Mouse (Mus musculus) kidney, adult 2 months (tissue): ENCODE measurements around the gene Atp2c1. TPM values are rescaled to one million over a fixed set of nuclear protein-coding genes. Genes with fewer than 3 reads are reported as not detected.

Experiments used
- DNase-seq: peaks from one replicate; pipeline ENCODE4 v3.0.0; 2021
- H3K27ac ChIP-seq: fragments of 200-500 bp; 2 replicates; pipeline ENCODE4 v1.5.1; 2012; ENCODE audit warnings: low read depth, low read length, control low read depth, inconsistent platforms; ENCODE audit not compliant: insufficient read depth
- H3K27me3 ChIP-seq: fragments of 200-500 bp; replicated peaks from 2 replicates; pipeline ENCODE4 v1.6.1; 2012; ENCODE audit warnings: mild to moderate bottlenecking, moderate library complexity, low read length, inconsistent platforms; ENCODE audit not compliant: control insufficient read depth, insufficient read depth
- H3K36me3 ChIP-seq: fragments of 200-500 bp; 2 replicates; pipeline ENCODE4 v1.6.1; 2012; ENCODE audit warnings: mild to moderate bottlenecking, moderate library complexity, low read length, inconsistent platforms; ENCODE audit not compliant: control insufficient read depth, insufficient read depth
- H3K4me1 ChIP-seq: fragments of 200-500 bp; 2 replicates; pipeline ENCODE4 v1.6.1; 2011; ENCODE audit warnings: low read length; ENCODE audit not compliant: control insufficient read depth, insufficient read depth
- H3K4me3 ChIP-seq: fragments of 200-500 bp; 2 replicates; pipeline ENCODE4 v1.5.1; 2011; ENCODE audit warnings: mild to moderate bottlenecking, low read depth, low read length, control low read depth; ENCODE audit not compliant: insufficient read depth
- CTCF ChIP-seq: fragments of 200-500 bp; conservative IDR thresholded peaks from 2 replicates; pipeline ENCODE4 v1.5.1; 2011; ENCODE audit warnings: low read depth, mild to moderate bottlenecking, control low read depth, low read length, moderate library complexity, mixed read lengths; ENCODE audit not compliant: insufficient read depth, insufficient read length
- POLR2A ChIP-seq: fragments of 200-500 bp; IDR thresholded peaks from one replicate; pipeline ENCODE4 v1.6.1; 2011; ENCODE audit warnings: low read depth, low read length, control low read depth
- WGBS: fragments of 180-500 bp; shearing (Covaris S2); methylation state at CpG from one replicate; pipeline ENCODE4 v1.1.7; 2018; 5-methylcytosine and 5-hydroxymethylcytosine counted together
- polyA plus RNA-seq: library from polyadenylated mRNA; depleted of rRNA; stranded (reverse); fragments of >200 nt; gene quantifications from 2 replicates; pipeline ENCODE4 v1.2.3, GENCODE M21; 2012

Gene Atp2c1
- polyA plus RNA-seq, 1 experiment = 59.9 TPM

DNA sequence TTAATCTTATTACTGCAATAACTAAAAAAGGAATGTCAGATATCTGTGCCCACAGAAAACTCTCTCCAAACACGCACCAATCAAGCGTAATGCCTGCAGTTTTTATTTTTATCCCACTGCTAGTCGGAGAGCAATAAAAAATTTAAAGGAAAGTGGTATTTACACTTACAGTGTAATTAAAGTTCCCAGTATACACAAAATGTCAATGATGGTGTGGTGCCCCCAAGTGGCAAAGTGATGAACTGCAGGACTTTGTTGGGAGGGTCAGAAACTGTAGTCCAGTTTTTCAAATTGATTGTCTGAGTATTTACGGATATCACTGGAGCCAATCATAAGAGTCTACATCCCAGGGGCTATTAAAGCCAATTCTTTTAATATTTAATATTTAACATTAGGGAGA lies 137.8 kb downstream of the Atp2c1 start:
- no peaks in the 10 kb centered on the region for H3K27me3 ChIP-seq
- 6% methylated on average over 4 of the region's 4 CpGs for WGBS
- no peaks in the 10 kb centered on the region for H3K36me3 ChIP-seq
- H3K27ac ChIP-seq = no peak overlapping the region
- H3K4me3 ChIP-seq = no peak overlapping the region
- peak; percentile 65 for DNase-seq
- H3K4me1 ChIP-seq = no peaks in the 10 kb centered on the region
- TF ChIP-seq CTCF = peak; percentile 56
- TF ChIP-seq POLR2A = no peak

DNA sequence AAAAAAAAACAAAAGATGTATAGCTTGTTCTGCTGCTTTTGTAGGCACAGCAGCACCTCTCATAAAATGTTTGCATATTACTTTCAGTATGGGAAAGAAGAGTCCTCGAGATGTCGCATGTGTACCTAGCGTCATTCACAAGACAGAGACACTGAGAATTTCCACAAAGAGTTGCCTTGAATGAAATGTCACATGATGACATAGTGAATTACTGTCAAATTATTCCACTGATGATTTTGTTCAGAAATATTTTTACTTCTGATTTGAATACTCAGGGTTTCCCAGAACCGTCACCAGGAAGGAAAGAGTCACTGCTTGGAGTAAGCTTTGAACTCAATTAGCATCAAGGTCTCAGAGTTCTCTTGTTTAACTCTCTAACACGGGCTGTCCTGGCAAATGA lies 139.7 kb downstream of the Atp2c1 start:
- Histone ChIP-seq H3K4me1 (no peaks in the 10 kb centered on the region), H3K4me3 (no peak overlapping the region), H3K36me3 (no peaks in the 10 kb centered on the region), H3K27ac (no peak overlapping the region), H3K27me3 (no peaks in the 10 kb centered on the region)
- no peak for DNase-seq
- TF ChIP-seq POLR2A = no peak
- no peak for TF ChIP-seq CTCF
- 75% methylated on average over 5 of the region's 5 CpGs for WGBS

DNA sequence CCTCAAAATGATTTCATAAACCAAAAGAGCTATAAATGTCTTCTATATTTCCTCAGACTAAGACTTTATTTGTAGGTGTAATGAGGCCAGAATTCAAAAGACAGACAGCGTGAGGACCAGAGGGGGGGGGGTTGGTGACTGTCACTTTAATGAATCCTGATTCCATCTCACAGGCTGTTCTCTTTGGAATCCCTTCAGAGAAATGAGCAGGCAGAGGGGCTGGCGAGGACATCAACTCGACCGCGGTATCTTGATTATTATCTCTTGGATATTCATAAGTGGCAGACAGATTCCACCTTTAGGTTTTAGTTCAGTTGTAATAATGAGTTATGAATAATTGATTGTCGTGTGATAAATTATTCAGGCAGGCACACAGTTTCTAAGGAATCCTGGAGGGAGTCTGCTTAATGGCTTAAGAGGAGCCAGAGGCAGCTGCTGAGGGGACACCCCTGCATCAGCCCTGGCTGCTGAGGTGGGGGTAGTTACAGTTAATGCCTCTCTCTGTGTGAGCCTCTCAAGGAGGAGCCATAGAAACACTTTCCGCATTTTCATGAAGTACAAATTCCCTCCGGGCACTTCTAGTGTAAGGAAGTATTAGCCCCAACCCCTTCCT lies 147.5 kb downstream of the Atp2c1 start:
- H3K27ac ChIP-seq = no peak overlapping the region
- 80% methylated on average over 8 of the region's 8 CpGs for WGBS
- no peaks in the 10 kb centered on the region for H3K4me1 ChIP-seq
- H3K27me3 ChIP-seq = no peaks in the 10 kb centered on the region
- no peak overlapping the region for H3K4me3 ChIP-seq
- H3K36me3 ChIP-seq = no peaks in the 10 kb centered on the region
- DNase-seq = no peak
- no peak for TF ChIP-seq CTCF
- no peak for TF ChIP-seq POLR2A

DNA sequence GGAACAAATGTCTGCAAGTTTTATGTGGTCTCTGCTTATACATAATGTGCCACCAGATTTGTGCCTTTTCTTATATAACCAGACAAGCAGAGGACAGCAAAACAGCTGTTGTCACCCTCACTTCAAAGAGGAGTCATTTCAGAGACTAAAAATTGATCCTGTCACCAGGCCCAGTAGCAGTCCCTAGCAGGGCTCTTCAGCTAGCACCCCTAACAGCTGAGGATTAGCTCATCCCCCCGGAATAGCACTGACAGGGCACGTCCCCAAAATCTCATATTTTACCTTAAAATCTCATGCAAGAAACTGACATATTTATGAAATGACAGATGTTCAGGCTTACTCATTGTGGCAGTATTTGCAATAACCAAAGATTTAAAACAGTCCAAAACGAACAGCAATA lies 149.5 kb downstream of the Atp2c1 start:
- H3K4me1 ChIP-seq = no peaks in the 10 kb centered on the region
- no peak for DNase-seq
- no peak overlapping the region for H3K4me3 ChIP-seq
- WGBS = 74% methylated on average over 3 of the region's 3 CpGs
- H3K27ac ChIP-seq = no peak overlapping the region
- TF ChIP-seq CTCF (no peak), POLR2A (no peak)
- no peaks in the 10 kb centered on the region for H3K36me3 ChIP-seq
- no peaks in the 10 kb centered on the region for H3K27me3 ChIP-seq

DNA sequence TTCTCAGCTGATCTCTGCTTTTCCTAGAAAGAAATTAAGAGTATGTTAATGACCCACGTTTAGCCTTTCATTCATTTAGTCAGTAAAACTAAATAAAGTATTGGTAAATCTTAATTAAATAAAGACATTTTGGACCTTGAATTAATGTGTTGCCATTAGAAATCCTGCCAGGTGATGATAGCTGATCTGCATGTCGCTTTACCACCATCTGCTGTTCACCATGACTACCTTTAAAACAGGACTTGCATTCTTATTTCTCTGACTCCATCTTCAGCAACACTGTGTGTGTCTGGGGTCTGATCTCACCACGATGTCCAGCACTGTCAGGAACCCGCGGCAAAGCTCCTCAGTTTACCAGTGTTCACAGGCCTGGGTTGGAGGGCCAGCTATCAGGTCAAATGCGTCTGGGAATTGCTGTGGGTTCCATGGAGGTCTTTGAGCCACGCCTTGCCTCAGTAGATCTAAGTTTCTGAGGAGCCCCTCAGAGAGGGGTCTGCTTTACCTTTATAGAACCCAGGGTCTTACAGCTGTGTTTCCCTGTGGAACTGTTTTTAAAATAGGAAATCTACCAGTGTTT lies 150.1 kb downstream of the Atp2c1 start:
- DNase-seq = no peak
- 70% methylated on average over 7 of the region's 7 CpGs for WGBS
- no peaks in the 10 kb centered on the region for H3K4me1 ChIP-seq
- TF ChIP-seq CTCF (no peak), POLR2A (no peak)
- no peak overlapping the region for H3K4me3 ChIP-seq
- H3K36me3 ChIP-seq = no peaks in the 10 kb centered on the region
- H3K27ac ChIP-seq = no peak overlapping the region
- H3K27me3 ChIP-seq = no peaks in the 10 kb centered on the region

DNA sequence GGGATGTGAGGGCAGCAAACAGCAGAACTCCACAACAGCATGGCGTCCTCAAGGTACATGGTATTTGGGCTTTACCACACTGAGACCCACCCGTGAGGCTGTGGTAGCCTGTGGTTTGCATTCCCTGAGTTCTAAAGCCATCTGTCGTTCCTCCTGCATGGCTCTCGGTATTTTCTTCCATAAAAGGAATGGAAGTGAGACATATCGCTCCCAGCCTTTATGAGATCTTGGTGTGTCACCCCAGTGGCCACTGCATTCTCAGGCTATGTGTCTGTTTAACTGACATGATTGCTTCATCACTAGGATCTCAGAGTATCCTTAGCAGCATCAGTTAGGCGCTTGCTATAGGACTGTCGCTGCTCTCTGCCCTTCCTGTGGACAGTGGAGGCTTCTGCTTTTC lies 150.7 kb downstream of the Atp2c1 start:
- DNase-seq = no peak
- WGBS = 77% methylated on average over 7 of the region's 7 CpGs
- TF ChIP-seq POLR2A (no peak), CTCF (no peak)
- no peaks in the 10 kb centered on the region for H3K36me3 ChIP-seq
- H3K27ac ChIP-seq = no peak overlapping the region
- no peaks in the 10 kb centered on the region for H3K4me1 ChIP-seq
- H3K4me3 ChIP-seq = no peak overlapping the region
- H3K27me3 ChIP-seq = no peaks in the 10 kb centered on the region

DNA sequence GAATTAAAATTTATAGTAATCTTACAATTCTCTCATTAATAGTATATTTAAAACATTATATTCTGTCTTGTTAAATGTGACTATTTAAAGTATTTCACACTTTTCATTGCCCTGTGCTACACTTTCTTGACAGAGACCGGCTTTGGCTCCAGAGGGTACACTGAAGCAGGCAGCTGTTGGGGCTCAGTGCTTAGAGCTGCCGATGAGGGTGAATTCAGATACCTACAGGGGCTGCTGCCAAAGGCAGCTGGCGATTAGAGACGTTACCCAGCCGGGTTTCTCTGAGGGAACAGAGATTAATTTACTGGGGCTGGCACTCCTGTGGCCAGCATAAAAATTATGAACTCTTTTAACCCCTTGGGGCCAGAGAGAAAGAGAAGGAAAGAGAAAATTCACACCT lies 152.8 kb downstream of the Atp2c1 start:
- TF ChIP-seq CTCF (no peak), POLR2A (no peak)
- 47% methylated on average over 5 of the region's 5 CpGs for WGBS
- H3K4me1 ChIP-seq = no peaks in the 10 kb centered on the region
- DNase-seq = no peak
- H3K27ac ChIP-seq = no peak overlapping the region
- H3K27me3 ChIP-seq = no peaks in the 10 kb centered on the region
- H3K4me3 ChIP-seq = no peak overlapping the region
- no peaks in the 10 kb centered on the region for H3K36me3 ChIP-seq

DNA sequence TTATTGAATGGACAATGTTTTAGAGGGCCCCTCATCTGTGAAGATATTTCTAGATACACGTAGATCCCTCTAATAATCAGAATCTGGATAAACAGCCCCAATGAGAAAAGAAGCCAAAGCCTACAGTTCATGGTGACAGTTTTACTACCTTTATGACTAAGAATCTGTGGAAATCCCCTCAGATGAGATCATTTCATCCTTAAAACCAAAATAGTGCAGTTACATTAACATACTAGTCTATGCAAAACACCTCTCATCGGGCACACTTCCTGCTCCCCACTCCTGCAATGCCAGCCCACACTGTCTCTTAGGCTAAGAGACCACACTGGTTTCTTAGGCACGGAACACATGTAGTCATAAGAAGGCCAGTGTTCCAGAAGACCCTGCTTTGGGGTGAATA lies 158.5 kb downstream of the Atp2c1 start:
- WGBS = 82% methylated on average over 3 of the region's 3 CpGs
- no peak for TF ChIP-seq CTCF
- TF ChIP-seq POLR2A = no peak
- no peaks in the 10 kb centered on the region for H3K27me3 ChIP-seq
- no peak overlapping the region for H3K27ac ChIP-seq
- DNase-seq = no peak
- no peak overlapping the region for H3K4me3 ChIP-seq
- no peaks in the 10 kb centered on the region for H3K36me3 ChIP-seq
- H3K4me1 ChIP-seq = no peaks in the 10 kb centered on the region
